Mouse (Mus musculus) layer of hippocampus, adult 2 months (tissue): ENCODE measurements around the gene Cep135. TPM values are rescaled to one million over a fixed set of nuclear protein-coding genes. Genes with fewer than 3 reads are reported as not detected.

Source experiments
- DNase-seq, 2 experiments: peaks; one replicate each; pipeline ENCODE4 v3.0.0; 2022; ENCODE audit warnings: low spot score in 2 of 2
- H3K27ac ChIP-seq: fragments of 200-600 bp; 2 replicates; pipeline ENCODE4 v1.8.1; 2022
- H3K4me3 ChIP-seq: fragments of 200-600 bp; 2 replicates; pipeline ENCODE4 v1.8.1; 2022; ENCODE audit warnings: mild to moderate bottlenecking
- CTCF ChIP-seq: fragments of 200-600 bp; conservative IDR thresholded peaks from 2 replicates; pipeline ENCODE4 v1.8.1; 2022; ENCODE audit warnings: antibody characterized with exemption, mild to moderate bottlenecking, moderate library complexity
- total RNA-seq, 2 experiments: library from RNA; stranded (reverse); gene quantifications; 2 replicates each; pipeline ENCODE4 v1.2.3; 2021

The Cep135 gene
- total RNA-seq, 2 experiments from 2014 or later, result 6.9 to 7.6 TPM

DNA sequence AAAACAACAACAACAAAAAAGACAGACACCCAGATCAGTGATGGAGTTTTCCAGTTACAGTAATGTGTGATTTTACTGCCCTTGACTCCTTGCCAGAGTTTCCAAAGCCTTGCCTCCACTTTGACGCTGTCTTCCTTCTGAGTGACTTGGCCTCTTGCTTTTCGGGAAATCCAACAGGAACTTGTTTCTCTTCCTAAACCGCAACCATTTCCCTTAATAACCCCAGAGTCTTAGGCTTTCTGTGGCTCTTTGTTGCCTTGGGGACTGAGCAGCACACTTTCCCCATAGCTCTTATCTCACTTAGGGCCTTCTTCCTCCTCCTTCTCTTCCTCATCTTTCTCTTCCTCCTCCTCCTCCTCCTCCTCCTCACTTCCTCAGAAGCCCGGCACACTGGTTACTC, 86.9 kb downstream of the Cep135 start:
- no peak overlapping the region for H3K27ac ChIP-seq
- no peak overlapping the region for H3K4me3 ChIP-seq
- DNase-seq, result no peak
- no peak for TF ChIP-seq CTCF

GRCm38 (mm10) chr5:76680959-76681358, 92.5 kb downstream of the Cep135 start:
- Histone ChIP-seq H3K27ac (no peak overlapping the region), H3K4me3 (no peak overlapping the region)
- no peak for TF ChIP-seq CTCF
- DNase-seq, result no peak

DNA sequence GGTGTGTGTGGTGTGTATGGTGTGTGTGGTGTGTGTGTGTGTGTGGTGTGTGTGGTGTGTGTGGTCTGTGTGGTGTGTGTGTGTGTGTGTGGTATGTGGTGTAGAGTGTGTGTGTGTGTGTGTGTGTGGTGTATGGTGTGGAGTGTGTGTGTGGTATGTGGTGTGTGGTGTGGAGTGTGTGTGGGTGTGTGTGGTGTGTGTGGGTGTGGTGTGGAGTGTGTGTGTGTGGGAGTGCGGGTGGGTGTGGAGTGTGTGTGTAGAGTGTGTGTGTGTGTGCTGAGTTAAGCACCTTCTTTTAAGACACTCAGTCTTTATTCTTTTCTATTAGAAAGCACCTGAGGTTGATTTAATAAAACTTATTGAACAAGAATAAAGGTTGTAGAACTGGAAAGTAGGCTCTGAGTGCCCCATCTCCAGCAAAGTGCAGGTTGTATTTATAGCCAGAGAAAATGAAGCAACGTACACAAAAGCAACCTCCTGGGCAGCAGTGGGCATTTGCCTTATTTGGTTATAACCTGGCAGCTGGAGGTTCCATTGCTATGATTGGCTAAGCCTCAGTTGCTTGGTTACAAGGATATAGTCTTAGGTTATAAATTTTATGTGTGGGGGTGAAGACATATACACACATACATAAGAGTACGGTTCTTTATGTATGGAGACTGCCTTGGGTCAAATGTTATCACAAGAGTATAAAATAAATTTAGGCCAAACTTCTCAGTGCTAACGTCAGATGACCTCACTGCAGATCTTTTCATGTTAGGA, 93.6 kb downstream of the Cep135 start:
- Histone ChIP-seq H3K27ac (no peak overlapping the region), H3K4me3 (no peak overlapping the region)
- no peak for DNase-seq

GRCm38 (mm10) chr5:76683455-76683854, 95.0 kb downstream of the Cep135 start:
- H3K27ac ChIP-seq, result peak overlapping the region; percentile 36; the same call in 1 of the 2 replicates
- no peak for DNase-seq
- H3K4me3 ChIP-seq, result no peak overlapping the region
- no peak for TF ChIP-seq CTCF

More for the DNA sequence above, 93.6 kb downstream of the Cep135 start:
- no peak for TF ChIP-seq CTCF

DNA sequence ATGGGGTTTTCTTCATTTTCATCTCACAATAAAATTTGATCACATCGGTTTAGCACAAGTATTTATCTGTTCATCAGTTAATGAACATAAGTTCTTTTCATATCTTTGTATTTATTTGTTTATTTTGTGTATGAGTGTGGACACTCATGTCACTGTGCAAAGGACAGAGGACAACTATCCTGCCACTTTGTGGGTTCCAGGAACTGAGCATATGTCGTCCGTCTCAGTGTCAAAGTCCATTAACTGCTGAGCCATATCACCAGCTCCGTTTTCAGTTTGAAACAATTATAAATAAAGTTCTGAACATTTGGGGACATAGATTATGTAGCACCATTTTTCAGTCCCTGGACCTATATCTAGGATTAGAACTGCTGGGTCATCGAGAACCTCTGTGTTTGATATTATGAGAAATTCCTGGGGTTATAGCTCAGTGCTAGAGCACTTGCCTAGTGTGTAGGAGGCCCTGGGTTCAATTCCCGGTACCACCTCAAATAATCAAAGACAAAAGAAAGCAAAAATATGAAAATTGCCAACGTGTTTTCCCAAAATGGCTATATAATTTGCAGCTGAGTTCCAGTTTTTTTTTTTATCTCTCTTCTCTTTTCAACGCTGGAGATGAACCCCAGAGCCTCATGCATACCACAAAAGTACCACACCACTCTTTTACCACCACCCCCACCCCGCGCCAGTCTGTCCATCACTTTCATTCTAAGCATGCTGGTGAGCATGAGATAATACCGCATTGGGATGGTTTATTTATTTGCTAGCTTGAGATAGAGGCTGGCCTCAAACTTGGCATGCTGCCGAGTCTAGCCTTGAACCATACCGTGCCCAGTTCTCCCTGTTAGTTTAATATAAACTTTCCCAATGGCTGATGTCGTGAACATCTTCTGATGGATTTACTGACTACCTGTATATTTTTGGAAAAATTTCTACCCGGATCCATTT, 96.4 kb downstream of the Cep135 start:
- DNase-seq, result no peak
- H3K27ac ChIP-seq, result no peak overlapping the region
- TF ChIP-seq CTCF, result no peak
- H3K4me3 ChIP-seq, result no peak overlapping the region

GRCm38 (mm10) chr5:76687961-76688600, 99.6 kb downstream of the Cep135 start:
- TF ChIP-seq CTCF, result no peak
- Histone ChIP-seq H3K4me3 (no peak overlapping the region), H3K27ac (no peak overlapping the region)
- DNase-seq, result no peak

DNA sequence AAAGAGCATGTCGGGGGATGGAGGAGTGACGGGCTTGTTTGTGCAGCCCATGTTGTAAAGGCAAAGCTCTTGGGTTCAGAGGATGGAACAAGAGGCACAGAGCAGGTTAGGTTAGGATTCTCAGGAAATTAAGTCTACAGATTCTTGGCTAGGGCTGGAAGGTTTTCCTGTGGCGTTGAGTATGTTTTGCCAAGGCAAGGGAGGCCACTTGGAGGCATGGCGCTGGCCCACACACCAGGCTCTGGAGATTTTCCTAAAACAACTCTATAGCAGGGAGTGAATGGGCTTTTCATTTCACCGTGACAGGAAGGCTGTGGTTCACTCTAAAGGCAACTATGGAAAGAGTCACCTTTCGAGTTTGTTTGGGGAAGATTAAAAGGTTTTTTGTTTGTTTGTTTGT, 100.1 kb downstream of the Cep135 start:
- TF ChIP-seq CTCF, result no peak
- Histone ChIP-seq H3K4me3 (no peak overlapping the region), H3K27ac (no peak overlapping the region)

GRCm38 (mm10) chr5:76690177-76690593, 101.7 kb downstream of the Cep135 start:
- no peak for DNase-seq
- no peak for TF ChIP-seq CTCF
- no peak overlapping the region for H3K27ac ChIP-seq
- H3K4me3 ChIP-seq, result no peak overlapping the region

More for the DNA sequence above, 100.1 kb downstream of the Cep135 start:
- DNase-seq, result no peak

DNA sequence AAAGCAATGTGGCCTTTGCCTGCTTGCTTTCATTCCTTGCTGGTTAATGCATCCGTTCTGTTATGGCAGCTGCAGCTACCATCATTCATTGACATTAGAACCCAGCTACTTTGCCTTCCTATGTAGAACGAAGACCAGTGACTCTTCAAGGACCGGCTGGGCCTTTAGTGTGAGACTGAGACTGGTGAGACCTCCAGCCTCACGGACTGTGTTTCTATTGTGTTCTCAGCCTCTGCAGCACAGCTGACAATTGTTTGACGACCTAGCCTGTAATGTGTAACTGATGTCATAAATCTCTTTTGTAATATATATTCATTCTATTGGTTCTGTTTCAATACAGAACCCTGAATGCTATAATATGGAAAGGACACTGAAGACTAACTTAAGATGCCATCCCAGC, 102.8 kb downstream of the Cep135 start:
- no peak overlapping the region for H3K27ac ChIP-seq
- H3K4me3 ChIP-seq, result no peak overlapping the region
- no peak for TF ChIP-seq CTCF
- no peak for DNase-seq

- H3K27ac ChIP-seq, result no peak overlapping the region
- TF ChIP-seq CTCF, result no peak
- H3K4me3 ChIP-seq, result no peak overlapping the region
- no peak for DNase-seq
Measured at GRCm38 (mm10) chr5:76691706-76692424, 103.4 kb downstream of the Cep135 start.

Other genes starting within 250 kb of the Cep135 start
- not detected for gene Nmu, start 224.9 kb upstream of the Cep135 start, total RNA-seq
- not detected for gene Gm7271, start 104.7 kb upstream of the Cep135 start, total RNA-seq
- gene Exoc1, start 59.4 kb upstream of the Cep135 start, total RNA-seq, result 10 to 100 TPM; 60.1 to 61.7 TPM
- gene C530008M17Rik, start 67.8 kb downstream of the Cep135 start, total RNA-seq, result 10 to 100 TPM; 89.9 to 92.4 TPM